Mouse (Mus musculus): ENCODE data around the gene Pkn3. TPM values are rescaled to one million over a fixed set of nuclear protein-coding genes. Genes with fewer than 3 reads are reported as not detected.
A peak's percentile ranks its signal among the peaks of the same experiment; 100 is the strongest.

Pkn3 gene
- polyA plus RNA-seq, 1 experiment from 2014 or later, result 13.8 TPM

GRCm38 (mm10) chr2:30091521-30091920 lies 14.0 kb downstream of the Pkn3 start:
- 94% methylated on average over 12 of the region's 12 CpGs for WGBS
- no peak for DNase-seq (ENCODE audit: low spot score)
- peaks cover 32% of the 10 kb centered on the region for H3K4me1 ChIP-seq
- H3K27ac ChIP-seq, result no peak overlapping the region; the same call in 1 of the 2 replicates
- H3K27me3 ChIP-seq (ENCODE audit: insufficient read depth, poor library complexity, severe bottlenecking), result no peaks in the 10 kb centered on the region
- H3K36me3 ChIP-seq, result peaks cover 52% of the 10 kb centered on the region
- no peaks in the 10 kb centered on the region for H3K9me3 ChIP-seq
- H3K4me3 ChIP-seq, result no peak overlapping the region

GRCm38 (mm10) chr2:30092280-30092918 lies 14.9 kb downstream of the Pkn3 start:
- Histone ChIP-seq H3K27me3 (ENCODE audit: insufficient read depth, poor library complexity, severe bottlenecking) (no peaks in the 10 kb centered on the region), H3K4me1 (peaks cover 32% of the 10 kb centered on the region), H3K36me3 (peaks cover 50% of the 10 kb centered on the region), H3K4me3 (peak overlapping the region; percentile 78), H3K27ac (peak overlapping the region; percentile 88), H3K9me3 (no peaks in the 10 kb centered on the region)
- WGBS, result 34% methylated on average over 6 of the region's 6 CpGs
- DNase-seq (ENCODE audit: low spot score), result no peak

- peak within 1 kb of the TSS; percentile 88 for H3K27ac ChIP-seq
- no peaks in the 10 kb centered on the region for H3K9me3 ChIP-seq
- H3K4me3 ChIP-seq, result peak within 1 kb of the TSS; percentile 78
- under 1% methylated on average over 51 of the region's 51 CpGs for WGBS
- H3K36me3 ChIP-seq, result peaks cover 52% of the 10 kb centered on the region
- H3K4me1 ChIP-seq, result peaks cover 35% of the 10 kb centered on the region
- DNase-seq (ENCODE audit: low spot score), result peak; percentile 100
- H3K27me3 ChIP-seq (ENCODE audit: insufficient read depth, poor library complexity, severe bottlenecking), result no peaks in the 10 kb centered on the region
Observed at GRCm38 (mm10) chr2:30093471-30094207, 16.2 kb downstream of the Pkn3 start, which contains the start of gene Zdhhc12. Zdhhc12 (minus strand) TSS chr2:30093648.

- peaks cover 38% of the 10 kb centered on the region for H3K4me1 ChIP-seq
- no peaks in the 10 kb centered on the region for H3K27me3 ChIP-seq (ENCODE audit: insufficient read depth, poor library complexity, severe bottlenecking)
- H3K9me3 ChIP-seq, result no peaks in the 10 kb centered on the region
- H3K36me3 ChIP-seq, result peaks cover 57% of the 10 kb centered on the region
- H3K27ac ChIP-seq, result peak overlapping the region; percentile 88
- H3K4me3 ChIP-seq, result peak overlapping the region; percentile 78
- 4% methylated on average over 13 of the region's 13 CpGs for WGBS
- no peak for DNase-seq (ENCODE audit: low spot score)
Observed at GRCm38 (mm10) chr2:30094208-30094588, 16.7 kb downstream of the Pkn3 start.

- Histone ChIP-seq H3K4me1 (peaks cover 41% of the 10 kb centered on the region), H3K27me3 (ENCODE audit: insufficient read depth, poor library complexity, severe bottlenecking) (no peaks in the 10 kb centered on the region), H3K27ac (no peak overlapping the region), H3K4me3 (no peak overlapping the region; the same call in 1 of the 2 replicates), H3K36me3 (peaks cover 61% of the 10 kb centered on the region), H3K9me3 (no peaks in the 10 kb centered on the region)
- WGBS, result 80% methylated on average over 2 of the region's 2 CpGs
- DNase-seq (ENCODE audit: low spot score), result no peak
Observed at GRCm38 (mm10) chr2:30095882-30096527, 18.5 kb downstream of the Pkn3 start.

GRCm38 (mm10) chr2:30100214-30100613 lies 22.7 kb downstream of the Pkn3 start:
- Histone ChIP-seq H3K27ac (no peak overlapping the region), H3K9me3 (no peaks in the 10 kb centered on the region), H3K36me3 (peaks cover 84% of the 10 kb centered on the region), H3K4me1 (peaks cover 11% of the 10 kb centered on the region), H3K27me3 (ENCODE audit: insufficient read depth, poor library complexity, severe bottlenecking) (no peaks in the 10 kb centered on the region), H3K4me3 (no peak overlapping the region)
- 66% methylated on average over 4 of the region's 4 CpGs for whole genome bisulfite sequencing
- no peak for DNase-seq (ENCODE audit: low spot score)

GRCm38 (mm10) chr2:30106364-30106763 lies 28.9 kb downstream of the Pkn3 start:
- no peak overlapping the region for H3K27ac ChIP-seq
- no peak overlapping the region for H3K4me3 ChIP-seq
- H3K9me3 ChIP-seq, result no peaks in the 10 kb centered on the region
- no peak for DNase-seq (ENCODE audit: low spot score)
- peaks cover 86% of the 10 kb centered on the region for H3K36me3 ChIP-seq
- H3K27me3 ChIP-seq (ENCODE audit: insufficient read depth, poor library complexity, severe bottlenecking), result no peaks in the 10 kb centered on the region
- peaks cover 11% of the 10 kb centered on the region; the same call in 1 of the 2 replicates for H3K4me1 ChIP-seq

GRCm38 (mm10) chr2:30107646-30108045 lies 30.2 kb downstream of the Pkn3 start:
- no peaks in the 10 kb centered on the region for H3K27me3 ChIP-seq (ENCODE audit: insufficient read depth, poor library complexity, severe bottlenecking)
- no peak overlapping the region for H3K27ac ChIP-seq
- WGBS, result 88% methylated on average over 5 of the region's 5 CpGs
- H3K4me3 ChIP-seq, result no peak overlapping the region
- no peak for DNase-seq (ENCODE audit: low spot score)
- peaks cover 11% of the 10 kb centered on the region; the same call in 1 of the 2 replicates for H3K4me1 ChIP-seq
- H3K9me3 ChIP-seq, result no peaks in the 10 kb centered on the region
- peaks cover 87% of the 10 kb centered on the region for H3K36me3 ChIP-seq

- H3K27me3 ChIP-seq (ENCODE audit: insufficient read depth, poor library complexity, severe bottlenecking), result no peaks in the 10 kb centered on the region
- no peak for DNase-seq (ENCODE audit: low spot score)
- H3K4me1 ChIP-seq, result peaks cover 11% of the 10 kb centered on the region; the same call in 1 of the 2 replicates
- no peaks in the 10 kb centered on the region for H3K9me3 ChIP-seq
- peaks cover 87% of the 10 kb centered on the region for H3K36me3 ChIP-seq
- 68% methylated on average over 4 of the region's 4 CpGs for WGBS
- H3K27ac ChIP-seq, result no peak overlapping the region
- H3K4me3 ChIP-seq, result no peak overlapping the region
Observed at GRCm38 (mm10) chr2:30108260-30108659, 30.8 kb downstream of the Pkn3 start.

- WGBS, result 80% methylated on average over 2 of the region's 2 CpGs
- Histone ChIP-seq H3K9me3 (no peaks in the 10 kb centered on the region), H3K36me3 (peaks cover 63% of the 10 kb centered on the region), H3K27ac (no peak overlapping the region), H3K27me3 (ENCODE audit: insufficient read depth, poor library complexity, severe bottlenecking) (no peaks in the 10 kb centered on the region), H3K4me1 (peaks cover 11% of the 10 kb centered on the region; the same call in 1 of the 2 replicates), H3K4me3 (no peak overlapping the region)
- DNase-seq (ENCODE audit: low spot score), result no peak
Observed at GRCm38 (mm10) chr2:30111500-30111899, 34.0 kb downstream of the Pkn3 start.

GRCm38 (mm10) chr2:30112564-30112963 lies 35.1 kb downstream of the Pkn3 start:
- WGBS, result 86% methylated on average over 5 of the region's 5 CpGs

GRCm38 (mm10) chr2:30119641-30120051 lies 42.2 kb downstream of the Pkn3 start:
- Histone ChIP-seq H3K4me1 (peaks cover 25% of the 10 kb centered on the region), H3K4me3 (no peak overlapping the region), H3K27ac (no peak overlapping the region), H3K36me3 (0 out of 2 replicates have a peak, but pooled peaks cover 9% of the 10 kb centered on the region), H3K9me3 (no peaks in the 10 kb centered on the region), H3K27me3 (ENCODE audit: insufficient read depth, poor library complexity, severe bottlenecking) (no peaks in the 10 kb centered on the region)
- WGBS, result 42% methylated on average over 6 of the region's 6 CpGs
- no peak for DNase-seq (ENCODE audit: low spot score)

More at GRCm38 (mm10) chr2:30112564-30112963, 35.1 kb downstream of the Pkn3 start:
- Histone ChIP-seq H3K27ac (no peak overlapping the region), H3K9me3 (no peaks in the 10 kb centered on the region), H3K36me3 (peaks cover 54% of the 10 kb centered on the region), H3K27me3 (ENCODE audit: insufficient read depth, poor library complexity, severe bottlenecking) (no peaks in the 10 kb centered on the region), H3K4me3 (no peak overlapping the region), H3K4me1 (peaks cover 11% of the 10 kb centered on the region; the same call in 1 of the 2 replicates)
- DNase-seq (ENCODE audit: low spot score), result no peak

- DNase-seq (ENCODE audit: low spot score), result no peak
- WGBS, result 84% methylated on average over 4 of the region's 4 CpGs
- 0 out of 2 replicates have a peak, but pooled peaks cover 9% of the 10 kb centered on the region for H3K36me3 ChIP-seq
Observed at GRCm38 (mm10) chr2:30120269-30120668, 42.8 kb downstream of the Pkn3 start.

More at GRCm38 (mm10) chr2:30120269-30120668, 42.8 kb downstream of the Pkn3 start:
- H3K4me1 ChIP-seq, result peaks cover 29% of the 10 kb centered on the region
- H3K27me3 ChIP-seq (ENCODE audit: insufficient read depth, poor library complexity, severe bottlenecking), result no peaks in the 10 kb centered on the region
- no peak overlapping the region for H3K4me3 ChIP-seq
- H3K9me3 ChIP-seq, result no peaks in the 10 kb centered on the region
- H3K27ac ChIP-seq, result no peak overlapping the region

Data from heart, embryonic 10.5 days (tissue).